Mouse (Mus musculus) CD4-positive, CD25-positive, alpha-beta regulatory T cell, adult 2 months (primary cell): ENCODE results near the gene Ccl24.
A peak's percentile ranks its signal among the peaks of the same experiment; 100 is the strongest.
"Not testable (repeated sequence)": the region's sequence is repeated elsewhere in the genome, so short reads cannot be mapped to it uniquely, and the experiment has no call there.

Experiments
- DNase-seq: peaks from one replicate; pipeline ENCODE4 v3.0.0-alpha.2; 2012; ENCODE audit warnings: low read depth, low spot score

Gene Ccl24

DNA sequence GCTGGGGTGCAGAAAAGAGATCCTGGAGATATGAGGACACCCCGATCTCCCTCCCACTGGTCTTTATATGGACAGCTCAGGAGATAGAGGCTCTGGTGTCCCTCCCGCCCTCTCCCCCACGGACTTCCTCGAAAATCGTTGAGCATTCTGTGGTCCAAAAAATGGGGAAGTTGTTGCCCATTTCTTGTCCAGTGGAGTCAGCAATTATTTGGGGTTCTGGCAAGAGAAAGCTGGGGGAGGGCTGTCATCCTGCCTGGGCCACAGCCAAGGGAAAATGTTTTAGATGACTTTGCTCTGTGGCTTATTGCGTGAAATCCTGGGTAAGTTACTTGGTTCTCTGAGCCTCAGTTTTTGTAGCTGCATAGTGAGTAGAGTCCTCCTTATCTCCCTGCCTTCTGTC is at the start of gene Ccl24:
TSS of gene Ccl24 (minus strand) at position 44 of the 400 bp plus-strand sequence.
- no peak for DNase-seq

DNA sequence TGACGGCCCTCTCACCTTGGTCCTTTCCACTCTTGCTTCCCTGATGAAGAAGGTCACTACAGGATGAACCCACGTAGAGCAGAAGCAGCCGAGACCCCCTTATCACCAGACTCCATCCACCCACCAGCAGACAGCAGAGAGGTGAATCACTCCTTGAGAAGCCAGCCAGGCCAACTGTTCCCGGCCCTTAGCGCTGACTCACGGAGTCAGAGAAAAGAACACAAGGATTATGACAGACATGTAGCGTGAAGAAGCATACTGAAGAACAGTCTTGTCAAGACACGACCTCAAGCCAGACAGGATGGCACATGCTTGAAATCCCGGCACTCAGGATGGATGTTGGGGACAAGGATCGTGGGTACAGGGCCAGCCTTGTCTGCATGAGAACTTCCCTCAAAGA is 48.9 kb upstream of the Ccl24 start:
- no peak for DNase-seq

DNA sequence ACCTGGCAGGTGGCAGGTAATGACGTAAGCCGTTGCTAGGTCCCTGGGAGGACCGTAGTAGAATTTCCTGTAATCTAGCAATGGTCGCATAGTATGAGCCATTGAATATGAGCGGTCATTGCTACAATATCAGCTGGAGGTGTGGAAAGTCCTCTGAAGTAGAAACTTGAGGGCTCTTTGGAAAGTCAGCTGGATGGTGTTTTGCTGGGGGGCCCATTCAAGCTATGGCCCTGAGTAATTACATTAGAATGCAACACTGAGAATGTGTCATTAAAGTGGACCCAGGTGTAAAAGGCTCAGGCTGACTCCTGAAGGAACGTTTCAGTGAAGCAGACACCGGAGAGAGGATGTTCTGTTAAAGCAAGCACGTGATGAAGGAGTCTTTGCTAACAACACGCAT is 47.7 kb upstream of the Ccl24 start:
- no peak for DNase-seq

DNA sequence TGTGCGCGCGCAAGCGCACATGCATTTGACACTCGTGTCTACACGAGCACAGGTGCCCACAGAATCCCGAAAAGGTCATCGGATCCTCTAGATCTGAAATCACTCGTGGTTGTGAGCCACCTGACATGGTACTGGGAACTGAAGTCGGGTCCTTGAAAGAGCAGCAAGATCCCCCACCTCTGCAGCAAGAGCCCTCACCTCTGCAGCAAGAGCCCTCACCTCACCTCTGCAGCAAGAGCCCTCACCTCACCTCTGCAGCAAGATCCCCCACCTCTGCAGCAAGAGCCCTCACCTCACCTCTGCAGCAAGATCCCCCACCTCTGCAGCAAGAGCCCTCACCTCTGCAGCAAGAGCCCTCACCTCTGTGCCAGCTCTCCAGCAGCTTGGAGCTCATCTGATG is 46.9 kb upstream of the Ccl24 start:
- not testable (repeated sequence) for DNase-seq

DNA sequence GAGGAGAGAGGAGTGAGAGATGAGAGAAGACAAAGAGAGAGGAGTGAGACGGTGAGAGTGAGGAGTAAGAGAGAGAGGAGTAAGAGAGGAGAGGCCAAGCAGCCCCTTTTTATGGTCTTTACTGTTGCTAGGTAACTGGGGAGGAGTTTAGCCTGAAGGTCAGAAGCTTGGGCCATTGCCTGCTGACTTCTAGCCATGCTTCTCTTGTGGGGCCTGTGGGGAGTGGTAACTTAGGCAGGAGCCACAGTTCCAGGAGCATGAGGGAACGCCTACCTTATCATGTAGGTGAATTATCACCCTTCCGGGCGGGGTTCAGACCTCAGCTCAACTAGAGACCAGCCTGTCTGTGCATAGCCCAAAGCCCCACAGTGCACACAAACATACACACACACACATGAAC is 36.9 kb upstream of the Ccl24 start:
- DNase-seq = no peak

DNA sequence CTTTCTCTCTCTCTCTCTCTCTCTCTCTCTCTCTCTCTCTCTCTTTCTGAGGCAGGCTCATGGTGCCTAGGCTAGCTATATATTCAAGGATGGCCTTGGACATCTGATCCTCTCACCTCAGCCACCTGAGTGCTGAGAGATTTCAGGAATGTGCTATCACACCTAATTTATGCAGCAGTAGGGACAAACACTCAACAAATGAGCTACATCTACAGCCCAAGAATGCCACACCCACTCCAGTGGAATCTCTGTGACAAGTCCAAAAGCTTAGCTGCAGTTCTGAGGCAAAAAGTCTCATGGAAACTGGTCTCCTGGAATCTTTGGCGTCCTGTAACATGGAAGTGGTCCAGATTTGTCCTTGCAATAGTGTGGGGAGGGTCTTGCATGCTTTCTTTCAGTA is 34.7 kb upstream of the Ccl24 start:
- DNase-seq = no peak

DNA sequence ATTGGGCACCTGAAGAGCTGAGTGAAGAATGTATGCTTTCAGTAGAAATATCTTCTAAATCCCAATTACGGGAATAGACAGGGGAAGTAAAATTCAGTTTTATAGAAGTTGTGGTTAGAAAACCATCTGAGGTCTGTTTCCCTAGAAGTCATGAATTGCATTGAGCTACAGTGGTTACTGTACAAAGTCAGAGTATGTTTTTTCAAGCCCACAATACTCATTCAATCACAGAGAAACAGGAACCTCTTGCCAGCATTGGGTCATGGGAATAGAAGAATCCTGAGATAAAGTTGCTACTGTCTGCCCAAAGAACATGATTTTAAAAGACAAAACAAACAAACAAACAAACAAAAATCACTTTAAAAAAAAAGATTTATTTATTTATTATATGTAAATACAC is 33.9 kb upstream of the Ccl24 start:
- DNase-seq = not testable (repeated sequence)

DNA sequence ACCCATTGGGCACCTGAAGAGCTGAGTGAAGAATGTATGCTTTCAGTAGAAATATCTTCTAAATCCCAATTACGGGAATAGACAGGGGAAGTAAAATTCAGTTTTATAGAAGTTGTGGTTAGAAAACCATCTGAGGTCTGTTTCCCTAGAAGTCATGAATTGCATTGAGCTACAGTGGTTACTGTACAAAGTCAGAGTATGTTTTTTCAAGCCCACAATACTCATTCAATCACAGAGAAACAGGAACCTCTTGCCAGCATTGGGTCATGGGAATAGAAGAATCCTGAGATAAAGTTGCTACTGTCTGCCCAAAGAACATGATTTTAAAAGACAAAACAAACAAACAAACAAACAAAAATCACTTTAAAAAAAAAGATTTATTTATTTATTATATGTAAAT is 31.8 kb upstream of the Ccl24 start:
- DNase-seq = not testable (repeated sequence)

DNA sequence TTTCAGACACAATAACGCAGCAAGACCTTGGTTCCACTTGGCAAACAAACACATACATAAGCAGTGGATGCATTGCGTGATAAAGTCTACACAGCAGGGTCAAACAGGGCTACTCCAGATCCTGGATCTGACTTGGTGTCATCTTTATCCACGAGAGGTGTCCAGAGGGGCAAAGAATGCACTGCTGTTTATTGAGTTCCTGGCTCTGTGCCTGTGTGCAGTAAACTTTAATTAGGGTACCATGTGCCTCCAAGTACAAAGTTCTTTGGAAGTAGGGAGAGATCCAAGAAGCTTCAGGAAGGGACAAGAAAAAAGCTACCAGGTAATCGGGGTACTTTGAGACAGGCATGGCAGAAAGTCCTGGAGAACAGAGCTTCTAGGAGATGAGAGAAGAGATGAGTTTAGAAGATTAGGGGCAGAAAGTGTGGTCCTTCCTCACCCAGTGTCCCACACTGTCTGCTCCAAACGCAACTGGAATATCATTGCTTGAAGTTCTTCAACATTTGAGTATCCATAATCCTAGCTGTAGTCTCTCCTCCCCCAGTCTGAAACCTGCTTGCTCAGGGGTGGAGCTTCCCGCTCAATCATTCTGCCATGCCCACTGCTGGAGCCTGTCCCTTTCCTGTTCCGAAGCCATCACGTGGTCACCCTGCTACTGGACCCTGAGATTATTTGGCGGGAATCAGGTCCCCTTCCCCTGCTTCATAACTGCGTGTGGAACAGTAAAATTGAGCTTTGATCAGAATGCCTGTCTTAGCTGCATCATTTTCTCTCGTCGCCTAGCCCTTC is 17.3 kb upstream of the Ccl24 start:
- DNase-seq = no peak

DNA sequence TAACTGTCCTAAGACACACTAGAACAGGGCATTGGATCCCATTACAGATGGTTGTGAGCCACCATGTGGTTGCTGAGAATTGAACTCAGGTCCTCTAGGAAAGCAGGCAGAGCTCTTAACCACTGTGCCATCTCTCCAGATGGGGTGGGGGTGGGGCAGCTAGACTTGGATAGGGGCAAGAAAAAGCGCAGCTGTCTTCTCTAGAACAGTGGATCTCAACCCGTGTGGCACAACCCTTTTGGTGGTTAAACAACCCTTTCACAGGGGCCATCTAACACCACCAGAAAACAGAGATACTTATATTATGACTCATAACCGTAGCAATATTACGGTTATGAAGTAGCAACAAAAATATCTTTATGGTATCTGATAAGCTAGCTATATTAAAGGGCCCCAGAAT is 14.9 kb upstream of the Ccl24 start:
- no peak for DNase-seq

DNA sequence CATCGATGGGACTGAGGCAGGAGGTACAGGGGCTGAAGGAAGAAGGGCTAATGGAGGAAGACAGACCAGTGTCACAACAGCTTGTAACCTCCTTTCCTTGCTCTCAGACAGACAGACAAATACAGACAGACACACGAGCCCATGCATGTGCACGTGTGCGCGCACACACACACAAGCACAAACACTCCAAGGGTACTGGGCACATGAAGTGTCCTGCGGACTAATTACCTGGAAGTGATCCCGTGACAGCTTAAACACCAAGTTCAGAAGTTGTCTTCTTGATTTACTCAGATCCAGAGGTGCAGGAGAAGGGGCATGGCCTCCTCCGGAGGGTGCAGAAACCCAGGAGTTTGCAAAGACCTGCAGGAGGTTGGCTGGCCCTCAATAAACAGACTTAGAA is 12.8 kb upstream of the Ccl24 start:
- no peak for DNase-seq

DNA sequence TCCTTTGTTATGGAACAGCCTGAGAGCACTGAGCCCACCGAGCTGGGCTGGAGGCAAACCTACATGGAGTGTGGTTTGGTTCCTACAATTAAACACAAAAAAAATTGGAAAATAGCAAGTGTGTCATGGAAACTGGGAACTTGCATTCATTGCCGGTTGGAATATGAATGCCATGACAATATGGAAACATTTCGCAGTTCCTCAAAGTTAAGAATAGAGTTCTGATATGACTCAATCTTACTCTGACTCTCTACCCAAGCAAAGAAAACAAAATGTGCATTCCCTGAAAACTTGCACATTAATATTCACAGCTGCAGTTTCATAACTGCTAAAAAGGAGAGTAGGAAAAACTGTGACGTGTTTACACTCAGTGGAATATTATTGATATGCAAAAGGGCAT is 9.5 kb upstream of the Ccl24 start:
- DNase-seq = no peak

DNA sequence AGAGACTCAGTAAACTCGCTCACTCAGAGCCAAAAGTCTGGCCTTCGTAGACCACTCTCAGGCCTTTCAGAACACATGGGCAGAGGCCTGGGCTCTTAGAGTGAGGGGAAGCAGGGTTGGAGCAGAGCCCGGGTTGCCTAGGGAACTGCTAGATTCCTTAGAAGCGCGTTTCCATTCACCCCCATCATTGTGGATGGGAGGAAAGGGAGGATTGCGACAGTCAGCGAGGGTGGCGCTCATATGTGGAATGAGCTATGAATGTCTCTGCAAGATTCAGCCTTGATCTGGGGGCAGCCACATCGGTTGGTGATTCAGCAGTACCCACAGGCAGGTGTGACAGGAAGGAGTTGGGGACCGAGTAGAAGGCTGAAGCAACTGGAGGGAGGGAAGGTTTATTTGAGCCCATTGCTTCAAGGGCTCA is 6.5 kb upstream of the Ccl24 start:
- no peak for DNase-seq

DNA sequence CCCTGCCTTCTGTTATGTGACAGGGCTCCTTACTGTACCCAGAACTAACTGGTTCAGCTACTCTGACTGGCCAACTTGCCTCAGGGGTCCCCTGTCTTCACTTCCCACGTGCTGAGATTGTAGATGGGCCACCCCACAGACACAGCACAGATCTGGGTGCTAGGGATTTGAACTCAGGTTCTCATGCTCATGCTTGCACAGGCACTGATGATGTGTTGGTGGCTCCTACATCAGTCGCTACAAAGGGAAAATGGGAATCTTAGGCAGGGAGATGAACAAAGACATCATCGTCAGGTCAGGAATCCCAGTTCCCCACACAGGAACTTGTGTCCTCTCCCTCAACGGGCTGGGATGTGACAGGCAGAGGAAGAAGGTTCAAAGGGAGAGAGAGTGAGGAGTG is 3.2 kb upstream of the Ccl24 start:
- DNase-seq = no peak

DNA sequence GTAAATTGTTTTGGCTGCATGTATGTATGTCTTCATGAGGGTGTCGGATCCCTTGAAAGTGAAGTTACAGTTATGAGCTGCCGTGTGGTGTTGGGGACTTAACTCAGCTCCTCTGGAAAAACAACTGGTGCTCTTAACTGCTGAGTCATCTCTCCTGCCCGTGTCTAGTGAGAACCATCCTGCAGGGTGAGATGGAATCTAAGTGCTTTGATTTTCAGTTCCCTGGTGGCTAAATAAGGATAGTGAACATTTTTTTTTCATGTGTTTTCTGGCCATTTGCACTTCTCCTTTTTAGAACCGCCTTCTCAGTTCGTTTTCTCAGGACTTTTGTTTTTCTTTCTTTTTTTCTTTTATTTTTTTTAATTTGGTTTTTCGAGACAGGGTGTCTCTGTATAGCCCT is 4.2 kb downstream of the Ccl24 start:
- no peak for DNase-seq

DNA sequence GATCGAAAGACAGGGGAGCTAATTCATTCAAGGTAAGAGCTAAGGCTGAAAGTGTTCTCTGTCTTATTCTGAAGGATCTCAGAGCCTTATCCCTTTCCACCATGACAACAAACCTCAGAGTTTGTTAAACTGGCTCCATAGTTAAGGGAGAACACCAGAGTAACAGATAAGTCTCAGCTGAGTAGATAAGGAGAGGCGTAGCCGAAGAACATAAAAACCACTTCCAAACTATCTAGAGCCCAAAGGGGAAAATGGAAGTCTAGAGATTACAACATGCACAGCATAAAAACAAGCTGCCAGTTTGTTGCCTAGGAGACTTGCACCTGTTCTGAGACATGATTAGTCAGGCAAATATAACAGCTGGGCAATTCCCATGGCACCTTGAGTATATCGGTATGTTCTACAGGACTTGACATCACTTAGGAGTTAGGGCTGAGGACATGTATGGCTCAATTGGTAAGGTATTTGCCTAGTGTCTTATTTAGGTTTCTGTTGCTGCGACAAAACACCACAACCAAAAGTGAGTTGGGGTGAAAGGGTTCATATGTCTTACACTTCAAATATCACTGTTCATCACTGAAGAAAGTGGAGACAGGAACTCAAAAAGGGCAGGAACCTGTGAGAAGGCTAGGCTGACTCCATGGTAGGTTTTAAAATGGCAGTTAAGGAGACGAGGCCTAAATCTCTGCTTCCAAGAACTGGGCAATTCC is 5.1 kb downstream of the Ccl24 start:
- no peak for DNase-seq

DNA sequence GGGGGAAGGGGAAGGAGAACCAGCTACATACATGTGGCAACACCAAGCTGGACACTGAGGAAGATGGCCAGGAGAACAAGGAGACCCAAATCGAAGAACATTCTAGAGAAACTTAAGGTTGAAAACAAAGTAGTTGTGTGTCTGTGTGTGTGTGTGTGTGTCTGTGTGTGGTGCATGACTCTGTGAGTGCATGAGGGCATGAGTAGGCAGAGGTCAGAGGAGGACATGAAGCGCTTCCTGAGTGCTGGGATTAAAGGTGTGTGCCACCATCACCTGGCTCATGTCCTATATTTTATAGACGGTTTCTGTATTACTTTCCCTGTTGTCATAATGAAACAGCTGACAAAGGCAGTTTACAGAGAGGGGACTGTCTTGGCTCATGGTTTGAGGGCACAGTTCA is 9.4 kb downstream of the Ccl24 start, which contains the start of gene Ccl26:
TSS of gene Ccl26 (minus strand) at position 101 of the 400 bp plus-strand sequence.
- no peak for DNase-seq

DNA sequence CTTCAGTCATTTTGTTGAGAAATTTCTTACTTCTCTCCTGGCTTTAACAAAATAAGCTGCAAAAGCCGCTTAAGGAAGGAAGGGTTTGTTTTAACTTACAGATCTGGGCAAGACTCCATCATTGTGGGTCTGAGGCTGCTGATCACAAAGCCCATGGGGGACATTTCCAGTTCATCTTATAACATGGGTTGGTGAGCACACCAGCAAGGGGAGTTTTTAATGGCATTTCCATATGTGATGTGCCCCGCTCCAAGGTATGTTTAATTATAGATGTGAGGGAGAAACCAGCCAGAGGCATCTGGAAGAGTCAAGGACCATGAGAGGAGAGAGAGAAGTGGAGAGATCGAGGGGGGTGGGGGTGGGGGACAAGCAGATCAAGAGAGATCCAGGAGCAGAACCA is 15.2 kb downstream of the Ccl24 start:
- DNase-seq = no peak

DNA sequence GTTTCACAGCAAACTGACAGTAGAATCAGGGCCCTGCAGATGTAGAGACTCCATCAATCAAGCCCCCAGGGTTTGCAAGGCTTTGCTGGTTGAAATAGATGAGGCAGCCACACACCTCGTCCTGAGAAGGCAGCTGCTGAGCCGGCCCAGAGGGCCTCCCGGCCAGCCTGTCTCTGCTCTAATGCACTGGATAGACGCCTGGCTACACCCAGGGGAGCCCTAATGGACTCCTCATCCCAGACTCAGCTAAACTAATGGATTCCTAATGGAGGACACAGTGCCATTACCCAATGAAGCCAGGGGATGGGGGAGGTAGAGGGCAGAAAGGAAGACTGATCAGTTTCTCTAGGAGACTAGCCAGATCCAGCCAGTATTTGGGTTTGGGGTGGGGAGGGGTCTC is 15.8 kb downstream of the Ccl24 start:
- no peak for DNase-seq

DNA sequence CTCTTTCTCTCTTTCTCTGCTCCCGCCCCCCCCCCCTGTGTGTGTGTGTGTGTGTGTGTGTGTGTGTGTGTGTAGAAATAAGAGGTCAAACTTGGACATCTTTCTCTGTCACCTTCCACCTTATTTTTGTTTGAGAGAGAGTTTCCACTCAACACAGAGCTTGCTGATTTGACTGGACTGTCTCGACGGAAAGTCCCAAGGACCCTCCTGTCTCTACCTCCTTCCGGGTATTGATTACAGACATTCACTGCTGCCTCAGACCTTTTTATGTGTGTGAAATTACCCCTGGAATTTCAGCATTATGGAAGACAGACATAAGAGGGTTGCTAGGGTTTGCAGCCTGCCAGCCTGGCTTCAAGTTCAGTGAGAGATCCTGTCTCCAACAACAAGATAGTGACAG is 16.6 kb downstream of the Ccl24 start:
- no peak for DNase-seq

DNA sequence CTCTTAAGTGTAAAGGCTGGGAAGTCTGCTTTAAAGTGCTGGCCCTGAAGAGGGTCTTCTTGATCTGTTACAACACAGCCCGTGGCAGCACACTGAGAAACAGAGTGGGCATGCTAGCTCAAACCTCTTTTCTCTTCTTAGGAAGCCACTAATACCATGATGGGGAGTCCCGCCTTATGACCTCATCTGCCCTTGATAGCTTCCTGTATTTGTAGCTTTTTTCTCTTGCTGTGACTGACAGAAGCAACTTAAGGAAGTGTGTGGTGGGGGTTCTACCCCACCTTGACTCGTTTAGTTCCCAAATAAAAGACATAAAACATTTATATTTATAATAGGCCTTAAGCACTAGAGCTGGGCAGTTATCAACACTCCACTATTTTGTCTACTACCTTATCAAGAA is 21.3 kb downstream of the Ccl24 start:
- no peak for DNase-seq

DNA sequence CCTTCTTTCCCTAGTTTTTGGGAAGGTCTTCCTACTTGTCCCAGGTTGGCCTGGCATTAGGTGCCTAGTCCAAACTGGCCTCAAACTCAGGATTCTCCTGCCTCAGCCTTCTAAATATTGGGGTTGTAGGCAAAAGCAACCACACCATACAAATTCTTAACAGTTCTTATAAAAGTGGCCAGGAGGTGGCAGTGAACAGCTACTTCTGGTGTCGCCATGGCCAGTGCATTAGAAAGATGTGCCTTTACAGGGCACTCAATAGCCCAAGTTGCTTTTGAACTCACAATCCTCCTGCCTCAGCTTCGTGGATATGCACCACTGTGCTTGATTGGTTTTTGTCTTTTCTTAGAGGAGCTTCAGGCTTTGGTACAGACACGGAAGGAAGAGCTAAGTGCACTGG is 21.9 kb downstream of the Ccl24 start:
- DNase-seq = peak; percentile 55

DNA sequence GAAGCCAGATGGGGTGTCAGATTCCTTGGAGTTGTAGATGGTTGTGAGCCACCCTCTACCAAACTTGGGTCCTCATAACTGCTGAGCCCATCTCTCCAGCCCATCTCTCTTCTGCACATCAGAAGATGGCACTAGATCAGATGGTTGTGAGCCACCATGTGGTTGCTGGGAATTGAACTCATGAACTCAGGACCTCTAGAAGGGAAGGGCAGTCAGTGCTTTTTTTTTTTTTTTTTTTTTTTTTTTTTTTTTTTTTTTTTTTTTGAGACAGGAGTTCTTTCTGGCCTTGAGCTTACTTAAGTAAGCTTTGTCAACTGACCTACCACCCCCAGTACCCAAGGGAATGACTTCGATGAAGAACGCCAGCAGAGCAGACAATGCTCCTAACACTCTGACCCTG is 24.9 kb downstream of the Ccl24 start:
- no peak for DNase-seq
